Mouse (Mus musculus) spleen, postnatal 10 days (tissue): ENCODE data around the gene Kmt2d.
"Not testable (repeated sequence)": the region's sequence is repeated elsewhere in the genome, so short reads cannot be mapped to it uniquely, and the experiment has no call there.

Source experiments
- DNase-seq, 2 experiments: peaks; one replicate each; pipeline ENCODE4 v3.0.0; 2021 to 2022; ENCODE audit warnings: low spot score in 2 of 2

Gene Kmt2d

GRCm38 (mm10) chr15:98832161-98833058, 38.6 kb downstream of the Kmt2d start:
- peak; percentile 47 to 76 for DNase-seq

DNA sequence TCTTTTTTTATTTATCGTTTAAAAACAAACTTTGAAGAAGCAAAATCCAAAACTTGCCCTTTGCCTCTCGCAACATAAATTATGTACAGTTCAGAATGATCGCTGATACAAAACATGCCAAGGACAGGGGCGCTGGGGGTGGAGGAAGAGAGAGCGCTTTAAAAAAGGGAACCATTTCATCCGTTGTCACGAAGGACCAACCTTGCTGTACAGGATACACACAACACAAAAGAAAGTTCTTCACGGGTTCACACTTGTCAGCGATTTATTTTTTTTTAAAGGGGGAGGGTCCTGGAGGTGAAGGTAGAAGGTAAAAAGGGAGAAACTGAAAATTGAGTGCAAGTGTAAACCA, 39.3 kb downstream of the Kmt2d start:
- no peak for DNase-seq

DNA sequence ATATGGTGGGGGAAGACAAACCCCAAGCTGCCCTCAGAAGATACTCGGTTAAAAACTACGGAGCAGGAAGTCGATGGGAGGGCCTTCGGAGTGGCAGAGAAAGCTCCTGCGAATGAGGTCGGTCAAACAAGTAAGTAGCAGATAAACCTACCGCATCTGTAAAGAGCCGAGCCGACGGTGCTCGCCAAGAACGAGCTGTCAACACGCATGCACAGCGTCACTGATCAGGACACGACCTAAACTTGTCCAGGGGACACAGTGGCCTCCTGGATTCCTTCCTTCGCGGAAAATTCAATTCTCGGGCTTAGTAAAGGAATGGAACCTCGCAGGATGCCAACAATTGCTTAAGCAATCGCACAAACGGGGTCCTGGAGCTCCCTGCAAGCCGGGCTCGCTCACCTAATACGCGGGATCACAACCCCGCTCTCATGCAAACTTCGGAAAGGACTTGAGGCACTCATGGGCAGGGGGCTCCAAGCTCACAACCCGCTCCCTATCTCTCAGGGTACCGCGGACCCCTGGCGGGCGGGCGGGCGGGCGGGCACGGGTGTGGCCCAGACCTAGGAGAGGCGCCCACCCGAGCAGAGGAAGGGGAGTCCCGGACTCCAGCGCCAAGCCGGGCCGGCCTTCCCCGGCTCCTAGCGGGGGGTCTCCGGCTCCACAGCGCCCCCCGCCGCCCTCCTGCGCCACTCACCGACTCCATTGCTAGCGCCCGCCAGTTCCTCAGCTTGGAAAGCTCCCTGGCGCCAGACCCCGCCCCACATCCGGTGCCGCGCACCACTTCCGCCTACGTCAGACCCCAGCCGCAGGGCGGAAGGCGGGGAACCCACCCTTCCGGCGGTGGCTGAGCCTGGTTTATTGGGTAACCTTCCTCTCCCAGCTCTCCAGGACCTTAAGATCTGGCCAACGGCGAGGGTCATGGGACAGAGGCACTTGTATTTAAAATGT, 40.0 kb downstream of the Kmt2d start, which contains the start of gene Prkag1:
Prkag1 (minus strand) TSS at position 786 of the 948 bp plus-strand sequence.
- peak; percentile 93 to 97 for DNase-seq

DNA sequence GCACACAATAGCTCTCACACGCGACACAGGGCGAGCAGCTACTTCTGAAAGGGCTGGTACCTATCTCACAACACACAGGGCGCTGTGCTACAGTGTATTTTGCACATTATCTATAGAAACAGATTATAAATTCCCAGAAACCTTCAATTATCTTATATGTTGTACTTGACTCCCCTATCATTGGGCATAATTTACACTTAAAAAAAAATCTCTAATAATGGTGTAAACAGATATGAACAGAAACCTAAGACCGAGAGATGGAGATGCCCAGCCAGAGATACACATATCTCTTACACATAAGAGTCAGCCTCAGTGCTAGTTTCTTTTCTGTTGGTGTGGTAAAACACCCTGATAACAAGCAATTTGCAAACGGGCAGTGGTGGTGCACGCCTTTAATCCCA, 43.4 kb downstream of the Kmt2d start:
- DNase-seq, result no peak

GRCm38 (mm10) chr15:98823434-98823833, 47.6 kb downstream of the Kmt2d start:
- DNase-seq, result peak in 1 of 2 experiments; percentile 62

DNA sequence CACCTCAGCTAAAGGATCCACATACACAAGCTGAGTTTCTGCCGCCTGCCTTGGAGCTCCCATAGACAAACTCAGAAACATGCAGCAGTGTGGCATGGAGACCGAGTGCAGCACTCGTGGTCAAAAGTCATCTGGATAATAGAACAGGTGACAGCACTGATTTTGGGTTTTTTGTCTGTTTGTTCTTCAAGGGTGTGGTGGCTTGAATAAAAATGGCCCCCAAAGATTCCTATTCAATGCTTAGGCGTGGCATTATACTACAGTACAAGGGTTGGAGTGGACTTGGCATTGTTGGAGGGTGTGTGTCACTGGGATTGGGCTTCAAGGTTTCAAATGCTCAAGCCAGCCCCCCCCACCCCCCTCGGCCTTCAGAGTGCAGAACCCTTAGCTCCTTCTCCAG, 48.9 kb downstream of the Kmt2d start:
- DNase-seq, result no peak

DNA sequence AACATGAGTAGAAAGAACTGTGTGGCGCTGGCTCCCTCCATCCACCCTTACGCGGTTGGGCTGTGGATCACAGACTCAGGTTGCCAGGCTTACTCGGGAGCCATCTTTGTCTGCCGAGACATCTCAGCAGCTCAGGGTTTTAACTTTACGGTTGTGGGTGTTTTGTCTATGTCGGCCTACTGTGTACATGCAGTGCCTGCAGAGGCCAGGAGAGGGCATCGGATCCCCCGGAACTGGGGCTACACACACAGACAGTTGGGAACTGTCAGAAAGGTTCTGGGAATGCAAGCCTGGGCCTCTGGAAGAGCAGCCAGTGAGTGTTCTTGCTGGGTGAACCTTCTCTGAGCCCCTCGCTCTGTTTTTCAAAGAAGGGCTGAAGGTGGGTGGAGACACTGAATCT, 49.6 kb downstream of the Kmt2d start:
- DNase-seq, result peak in 1 of 2 experiments; percentile 72

DNA sequence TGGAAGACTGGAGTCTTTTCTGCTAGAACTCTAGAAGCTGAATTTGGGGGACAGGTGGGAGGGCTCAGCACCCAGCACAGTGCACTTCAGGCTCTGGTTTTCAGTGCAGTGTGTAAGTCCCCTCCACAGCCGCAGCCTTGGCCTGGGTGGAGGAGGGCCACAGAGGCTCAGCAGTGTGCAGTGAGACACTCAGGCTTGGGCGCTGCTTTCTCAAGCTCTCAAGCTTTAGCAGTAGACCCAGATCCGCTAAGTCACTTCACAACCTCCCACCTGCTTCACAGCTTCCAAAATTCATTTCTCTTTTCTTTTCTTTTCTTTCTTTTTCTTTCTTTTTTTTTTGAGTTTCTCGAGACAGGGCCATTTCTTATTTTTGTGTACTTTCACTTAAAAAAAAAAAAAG, 50.1 kb downstream of the Kmt2d start:
- no peak for DNase-seq

- DNase-seq, result no peak
Measured at GRCm38 (mm10) chr15:98818171-98818570, 52.8 kb downstream of the Kmt2d start.

- no peak for DNase-seq
Measured at GRCm38 (mm10) chr15:98812741-98813424, 58.1 kb downstream of the Kmt2d start.

GRCm38 (mm10) chr15:98810212-98810611, 60.8 kb downstream of the Kmt2d start:
- DNase-seq, result not testable (repeated sequence)

GRCm38 (mm10) chr15:98809390-98809789, 61.6 kb downstream of the Kmt2d start, which contains the start of gene Ddn:
TSS of gene Ddn (minus strand) at chr15:98809490.
- no peak for DNase-seq

DNA sequence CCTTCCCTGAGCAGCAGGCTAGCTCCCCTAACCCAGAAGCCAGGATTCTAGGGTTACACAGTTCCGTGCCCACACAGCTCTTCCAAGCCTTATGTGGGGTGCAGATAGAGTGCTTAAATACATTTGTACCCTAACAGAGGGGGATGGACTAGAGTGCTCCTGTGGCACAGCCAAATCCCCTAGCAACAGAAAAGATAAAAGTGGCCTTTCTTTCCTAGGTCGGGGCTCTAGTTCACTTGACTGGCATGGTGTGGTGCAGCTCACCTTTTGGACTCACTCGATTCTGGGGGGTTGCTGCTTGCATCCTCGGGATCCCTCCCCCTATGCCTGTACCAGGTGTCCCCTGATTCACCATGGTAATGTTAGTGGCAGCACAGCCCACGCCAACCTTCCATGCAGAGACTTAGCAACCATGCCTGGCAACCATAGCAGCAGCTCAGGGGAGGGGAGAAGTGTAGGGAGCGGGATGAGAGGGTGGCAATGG, 62.3 kb downstream of the Kmt2d start:
- no peak for DNase-seq

DNA sequence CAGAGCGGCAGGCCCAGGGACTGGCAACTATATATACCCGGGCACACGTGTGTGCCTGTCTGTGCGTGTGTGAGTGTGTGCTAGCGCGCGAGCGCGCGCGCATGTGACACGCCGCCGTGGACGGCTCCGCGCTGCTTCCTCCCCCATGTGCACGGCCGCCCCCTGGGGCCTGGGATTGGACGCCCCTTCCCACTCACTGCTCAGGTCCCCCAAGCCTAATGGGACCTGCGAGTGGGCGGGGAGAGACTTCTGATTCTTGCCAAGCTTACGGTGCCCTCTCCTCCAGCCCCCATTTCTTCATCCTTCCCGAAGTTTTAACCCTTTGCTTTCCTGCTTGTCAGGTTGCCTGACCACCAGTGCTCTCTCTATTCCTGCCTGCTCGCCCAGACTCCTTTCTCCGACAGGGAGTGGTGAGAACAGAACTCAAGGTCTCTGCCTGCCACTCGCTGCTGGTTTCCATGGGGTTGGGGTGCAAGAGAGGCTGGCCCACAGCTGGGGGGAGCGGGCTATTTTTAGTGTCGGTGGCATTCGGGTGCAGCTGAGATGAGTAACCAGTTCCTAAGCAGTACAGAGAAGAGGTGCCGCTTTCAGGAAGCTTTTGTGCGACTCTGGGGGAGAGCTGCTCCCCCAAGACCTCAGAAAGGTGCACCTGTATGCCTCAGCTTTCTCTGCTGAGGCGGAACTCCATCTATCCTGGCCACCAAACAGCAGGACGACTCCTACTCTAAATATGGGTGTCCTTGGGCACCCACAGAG, 62.9 kb downstream of the Kmt2d start:
- peak in 1 of 2 experiments; percentile 56 for DNase-seq

GRCm38 (mm10) chr15:98806809-98807770, 63.9 kb downstream of the Kmt2d start:
- peak; percentile 35 to 55 for DNase-seq

DNA sequence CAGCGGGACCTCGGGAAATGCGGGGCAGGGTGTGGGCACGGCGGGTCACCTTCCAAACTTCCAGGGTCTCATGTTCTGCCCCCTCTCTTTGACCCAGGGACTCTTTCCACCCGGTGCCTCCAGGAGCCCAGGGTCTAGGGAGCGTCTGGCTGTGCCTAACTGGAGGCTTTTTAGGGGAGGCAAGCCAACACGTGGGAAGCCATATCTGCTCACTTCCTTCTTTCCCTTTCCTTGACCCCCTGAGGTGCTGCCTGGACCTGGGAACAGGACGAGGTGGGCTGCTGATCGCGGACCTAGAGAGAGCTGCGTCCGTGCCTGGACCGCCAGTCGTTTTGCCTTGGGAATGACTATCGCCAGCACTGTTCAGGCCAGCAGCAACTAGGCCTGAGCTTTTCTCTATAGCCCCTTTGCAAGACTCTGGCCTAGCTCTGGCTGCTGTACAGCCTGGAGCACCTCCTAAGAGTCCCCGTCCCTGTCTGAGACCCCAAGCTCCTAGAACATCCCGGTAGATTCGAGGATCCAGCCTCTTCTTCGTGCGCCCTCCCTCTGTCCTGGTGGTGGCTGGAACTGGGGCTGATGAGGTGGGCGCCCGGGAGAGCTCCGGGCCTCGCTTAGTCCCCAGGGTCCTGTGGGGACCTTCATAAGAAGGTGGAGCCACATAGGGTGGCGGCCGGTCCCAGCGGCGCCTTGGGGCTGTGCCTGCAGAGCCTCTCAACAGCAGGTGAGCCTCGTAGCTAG, 64.8 kb downstream of the Kmt2d start:
- DNase-seq, result no peak

DNA sequence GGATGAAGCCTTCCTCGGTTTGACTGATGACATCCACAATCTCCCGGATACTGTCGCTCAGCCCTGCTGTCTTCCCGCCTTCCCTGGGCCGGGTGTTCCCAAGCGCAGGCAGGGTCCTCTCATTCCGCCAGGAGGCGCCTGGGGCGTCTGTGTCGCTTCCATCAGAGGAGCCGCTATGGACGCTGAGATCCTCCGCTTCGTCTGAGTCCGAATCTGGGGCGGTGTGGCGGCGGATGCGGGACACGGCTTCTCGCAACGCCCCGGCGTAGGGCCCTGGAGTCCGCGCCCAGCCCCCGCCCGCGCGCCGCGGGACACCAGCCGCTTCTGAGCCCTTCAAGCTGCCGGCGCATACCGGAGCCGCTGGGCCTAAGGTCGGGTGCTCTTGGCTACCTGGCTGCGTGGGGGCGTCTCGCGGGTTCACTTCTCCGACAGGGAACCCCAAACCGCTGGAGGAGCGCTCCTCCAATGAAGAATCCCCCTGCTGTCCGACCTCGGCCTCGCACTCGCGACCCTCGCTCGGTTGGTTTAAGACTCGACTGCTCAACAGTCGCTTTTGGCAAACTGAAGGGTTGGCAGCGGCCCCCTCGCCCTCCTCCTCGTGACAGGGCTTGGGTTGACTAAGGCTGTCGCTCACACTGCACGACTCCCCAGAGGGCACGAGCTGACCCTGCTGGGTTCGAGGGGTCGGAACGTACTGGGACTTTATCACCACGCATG, 65.5 kb downstream of the Kmt2d start:
- DNase-seq, result peak; percentile 36 to 62

- peak; percentile 75 to 86 for DNase-seq
Measured at GRCm38 (mm10) chr15:98804054-98804453, 67.0 kb downstream of the Kmt2d start.
